Mouse (Mus musculus) lung, embryonic 15.5 days (tissue): ENCODE results near the gene Atg4d. TPM values are rescaled to one million over a fixed set of nuclear protein-coding genes. Genes with fewer than 3 reads are reported as not detected.
A peak's percentile ranks its signal among the peaks of the same experiment; 100 is the strongest.
"Not testable (repeated sequence)": the region's sequence is repeated elsewhere in the genome, so short reads cannot be mapped to it uniquely, and the experiment has no call there.

Experiments used
- ATAC-seq: fragments of 200-750 bp; cut with Nextera tagmentation; 2 replicates; pipeline ENCODE4 v1.8.0; 2017; ENCODE audit warnings: moderate number of reproducible peaks, borderline replicate concordance; ENCODE audit not compliant: low FRiP score, low TSS enrichment; ENCODE audit errors: extremely low read depth
- H3K27ac ChIP-seq: fragments of 300-500 bp; sonication (generic); 2 replicates; pipeline ENCODE4 v1.5.1; 2015; ENCODE audit warnings: moderate library complexity, mild to moderate bottlenecking, inconsistent platforms
- H3K27me3 ChIP-seq: fragments of 300-500 bp; sonication (generic); 2 replicates; pipeline ENCODE4 v1.6.1; 2015; ENCODE audit warnings: inconsistent platforms
- H3K36me3 ChIP-seq: fragments of 300-500 bp; sonication (generic); 2 replicates; pipeline ENCODE4 v1.6.1; 2015; ENCODE audit warnings: inconsistent platforms
- H3K4me1 ChIP-seq: fragments of 300-500 bp; sonication (generic); 2 replicates; pipeline ENCODE4 v1.6.1; 2015; ENCODE audit warnings: inconsistent platforms
- H3K4me2 ChIP-seq: fragments of 300-500 bp; sonication (generic); 2 replicates; pipeline ENCODE4 v1.6.1; 2015; ENCODE audit warnings: inconsistent platforms, mild to moderate bottlenecking, moderate library complexity
- H3K4me3 ChIP-seq: fragments of 300-500 bp; sonication (generic); 2 replicates; pipeline ENCODE4 v1.5.1; 2015; ENCODE audit warnings: mild to moderate bottlenecking, inconsistent platforms
- H3K9ac ChIP-seq: fragments of 300-500 bp; sonication (generic); 2 replicates; pipeline ENCODE4 v1.6.1; 2015; ENCODE audit warnings: inconsistent platforms
- H3K9me3 ChIP-seq: fragments of 300-500 bp; sonication (generic); 2 replicates; pipeline ENCODE4 v1.6.1; 2016; ENCODE audit warnings: inconsistent platforms
- WGBS: fragments of 180-500 bp; shearing (Covaris S2); methylation state at CpG from one replicate; pipeline ENCODE4 v1.1.7; 2015; 5-methylcytosine and 5-hydroxymethylcytosine counted together
- polyA plus RNA-seq: library from polyadenylated mRNA; unstranded; fragments of >200 nt; fragmentation: Nextera tagmentation; extraction: Ambion mirVana; gene quantifications from 2 replicates; pipeline ENCODE4 v1.2.1, GENCODE M21; 2015

Atg4d gene
- polyA plus RNA-seq, 1 experiment from 2014 or later, result 42.8 TPM

DNA sequence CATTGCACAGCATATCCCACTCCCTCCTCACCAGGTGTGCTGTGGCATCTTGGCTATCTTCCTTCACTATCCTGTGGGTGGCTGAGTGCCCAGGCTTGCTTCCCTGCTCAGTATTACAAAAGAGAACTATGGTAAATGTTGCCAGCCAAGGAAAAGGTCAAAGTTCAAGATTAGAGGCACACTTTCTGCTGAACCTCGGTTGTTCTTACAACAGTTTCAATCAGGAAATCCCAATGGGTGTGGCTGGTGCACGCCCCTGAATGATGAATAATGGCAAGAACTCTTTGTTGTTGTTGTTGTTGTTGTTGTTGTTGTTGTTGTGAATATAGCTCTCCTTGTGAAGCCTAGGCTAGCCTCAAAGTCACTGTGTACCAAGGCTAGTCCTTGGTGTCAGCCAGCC, 3.3 kb upstream of the Atg4d start:
- H3K36me3 ChIP-seq, result no peaks in the 10 kb centered on the region
- H3K9ac ChIP-seq, result no peak overlapping the region
- H3K4me2 ChIP-seq, result no peak overlapping the region
- 52% methylated on average over 2 of the region's 2 CpGs for WGBS
- H3K4me3 ChIP-seq, result no peak overlapping the region
- peaks cover 19% of the 10 kb centered on the region for H3K4me1 ChIP-seq
- H3K27ac ChIP-seq, result no peak overlapping the region
- H3K9me3 ChIP-seq, result no peaks in the 10 kb centered on the region
- no peak for ATAC-seq
- H3K27me3 ChIP-seq, result no peaks in the 10 kb centered on the region

DNA sequence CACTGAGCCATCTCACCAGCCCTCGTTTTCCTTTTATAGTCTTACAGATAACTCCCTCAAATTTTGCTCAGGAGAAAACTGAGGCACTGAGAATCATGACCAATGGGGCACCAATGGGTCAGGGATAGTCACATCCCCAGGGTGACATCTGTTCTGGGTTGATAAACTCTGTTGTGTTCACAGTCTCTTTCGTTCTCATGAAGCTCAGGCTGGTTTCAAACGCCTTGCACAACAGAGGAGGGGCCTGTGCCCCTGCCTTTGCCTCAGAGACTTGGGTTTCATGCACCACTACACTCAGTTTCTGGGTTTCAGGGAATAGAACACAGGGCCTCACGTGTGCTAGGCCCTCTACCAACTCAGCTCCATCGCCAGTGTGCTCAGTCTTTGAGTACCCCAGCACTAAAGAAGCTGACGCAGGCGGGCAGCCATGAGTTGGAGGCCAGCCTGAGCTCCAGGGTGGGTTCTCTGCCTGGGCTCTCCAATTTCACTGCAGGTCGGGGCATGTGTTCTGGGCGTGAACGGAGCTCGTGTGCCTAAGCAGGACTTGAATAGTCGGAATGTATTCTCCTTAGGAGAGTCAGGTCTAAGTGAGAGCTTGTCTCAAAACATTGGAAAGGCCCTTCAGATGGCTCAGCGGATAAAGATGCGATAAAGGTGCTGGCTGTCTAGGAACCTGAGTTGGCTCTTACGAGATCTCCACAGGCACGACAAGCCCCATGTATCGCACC, 657 bp upstream of the Atg4d start:
- Histone ChIP-seq H3K4me3 (peak overlapping the region; percentile 79), H3K9me3 (no peaks in the 10 kb centered on the region), H3K36me3 (peaks cover 15% of the 10 kb centered on the region), H3K4me2 (peak overlapping the region; percentile 81), H3K27me3 (no peaks in the 10 kb centered on the region), H3K4me1 (peaks cover 19% of the 10 kb centered on the region), H3K27ac (peak overlapping the region; percentile 86), H3K9ac (peak overlapping the region; percentile 79)
- 14% methylated on average over 17 of the region's 17 CpGs for WGBS
- ATAC-seq, result peak; percentile 3; the same call in 1 of the 2 replicates

DNA sequence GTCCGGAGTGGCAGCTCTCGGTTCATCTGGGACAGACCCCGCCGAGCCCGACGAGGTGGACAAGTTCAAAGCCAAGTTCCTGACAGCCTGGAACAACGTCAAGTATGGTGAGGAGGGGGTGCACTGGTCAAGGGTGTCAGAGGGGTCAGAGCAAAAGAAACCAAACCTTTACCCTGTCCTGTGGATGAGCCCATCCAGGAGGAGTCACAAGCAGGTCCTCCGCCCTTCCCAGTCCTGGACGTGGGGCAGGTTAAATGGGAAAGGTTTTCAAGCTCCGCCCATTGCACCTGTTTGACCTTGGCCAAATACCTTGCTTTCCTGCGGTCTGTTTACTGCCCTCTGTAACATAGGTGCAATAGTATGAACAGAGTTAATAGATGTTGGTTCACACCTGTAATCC, 518 bp downstream of the Atg4d start:
- Histone ChIP-seq H3K27ac (peak overlapping the region; percentile 57; the same call in 1 of the 2 replicates), H3K4me1 (peaks cover 19% of the 10 kb centered on the region), H3K9ac (peak overlapping the region; percentile 79), H3K36me3 (peaks cover 25% of the 10 kb centered on the region), H3K4me2 (peak overlapping the region; percentile 81), H3K9me3 (no peaks in the 10 kb centered on the region), H3K4me3 (peak overlapping the region; percentile 79), H3K27me3 (no peaks in the 10 kb centered on the region)
- peak; percentile 15; the same call in 1 of the 2 replicates for ATAC-seq
- WGBS, result 5% methylated on average over 11 of the region's 11 CpGs

- no peak for ATAC-seq
- H3K9ac ChIP-seq, result no peak overlapping the region
- H3K27ac ChIP-seq, result no peak overlapping the region
- H3K4me3 ChIP-seq, result no peak overlapping the region
- H3K27me3 ChIP-seq, result no peaks in the 10 kb centered on the region
- no peaks in the 10 kb centered on the region for H3K9me3 ChIP-seq
- WGBS, result 84% methylated on average over 5 of the region's 5 CpGs
- no peak overlapping the region for H3K4me2 ChIP-seq
- peaks cover 19% of the 10 kb centered on the region for H3K4me1 ChIP-seq
- peaks cover 38% of the 10 kb centered on the region for H3K36me3 ChIP-seq
Measured at GRCm38 (mm10) chr9:21266889-21267288, 1.8 kb downstream of the Atg4d start.

GRCm38 (mm10) chr9:21268305-21268704, 3.2 kb downstream of the Atg4d start:
- WGBS, result 94% methylated on average over 16 of the region's 16 CpGs
- ATAC-seq, result no peak
- H3K4me3 ChIP-seq, result no peak overlapping the region
- H3K27me3 ChIP-seq, result no peaks in the 10 kb centered on the region
- peaks cover 52% of the 10 kb centered on the region for H3K36me3 ChIP-seq
- no peak overlapping the region for H3K27ac ChIP-seq
- no peak overlapping the region for H3K4me2 ChIP-seq
- peaks cover 19% of the 10 kb centered on the region for H3K4me1 ChIP-seq
- H3K9ac ChIP-seq, result no peak overlapping the region
- no peaks in the 10 kb centered on the region for H3K9me3 ChIP-seq

GRCm38 (mm10) chr9:21269590-21269989, 4.5 kb downstream of the Atg4d start:
- not testable (repeated sequence) for H3K27me3 ChIP-seq, H3K4me2 ChIP-seq, H3K27ac ChIP-seq, H3K9me3 ChIP-seq, H3K4me3 ChIP-seq, H3K9ac ChIP-seq, ATAC-seq
- Histone ChIP-seq H3K4me1 (peaks cover 14% of the 10 kb centered on the region), H3K36me3 (peaks cover 64% of the 10 kb centered on the region)
- 72% methylated on average over 5 of the region's 5 CpGs for WGBS

GRCm38 (mm10) chr9:21272391-21272790, 7.3 kb downstream of the Atg4d start:
- WGBS, result 91% methylated on average over 9 of the region's 9 CpGs
- H3K27ac ChIP-seq, result no peak overlapping the region
- H3K27me3 ChIP-seq, result no peaks in the 10 kb centered on the region
- no peaks in the 10 kb centered on the region for H3K9me3 ChIP-seq
- H3K4me3 ChIP-seq, result no peak overlapping the region
- H3K4me2 ChIP-seq, result no peak overlapping the region
- ATAC-seq, result no peak
- H3K9ac ChIP-seq, result no peak overlapping the region
- no peaks in the 10 kb centered on the region for H3K4me1 ChIP-seq
- peaks cover 90% of the 10 kb centered on the region for H3K36me3 ChIP-seq

GRCm38 (mm10) chr9:21273094-21273493, 8.0 kb downstream of the Atg4d start:
- WGBS, result 79% methylated on average over 8 of the region's 8 CpGs
- H3K4me3 ChIP-seq, result no peak overlapping the region
- H3K4me2 ChIP-seq, result no peak overlapping the region
- no peaks in the 10 kb centered on the region for H3K27me3 ChIP-seq
- H3K4me1 ChIP-seq, result no peaks in the 10 kb centered on the region
- no peak overlapping the region for H3K9ac ChIP-seq
- H3K27ac ChIP-seq, result no peak overlapping the region
- no peaks in the 10 kb centered on the region for H3K9me3 ChIP-seq
- ATAC-seq, result no peak
- H3K36me3 ChIP-seq, result peaks cover 94% of the 10 kb centered on the region

GRCm38 (mm10) chr9:21273520-21274228, 8.6 kb downstream of the Atg4d start:
- ATAC-seq, result no peak
- Histone ChIP-seq H3K4me2 (no peak overlapping the region), H3K9me3 (no peaks in the 10 kb centered on the region), H3K9ac (no peak overlapping the region), H3K4me3 (no peak overlapping the region), H3K36me3 (peaks cover 90% of the 10 kb centered on the region), H3K27me3 (no peaks in the 10 kb centered on the region), H3K27ac (no peak overlapping the region), H3K4me1 (no peaks in the 10 kb centered on the region)
- WGBS, result 73% methylated on average over 7 of the region's 7 CpGs

GRCm38 (mm10) chr9:21274336-21274735, 9.2 kb downstream of the Atg4d start:
- 93% methylated on average over 3 of the region's 3 CpGs for WGBS
- Histone ChIP-seq H3K4me2 (no peak overlapping the region), H3K4me1 (no peaks in the 10 kb centered on the region), H3K4me3 (no peak overlapping the region), H3K27ac (no peak overlapping the region), H3K9me3 (no peaks in the 10 kb centered on the region), H3K27me3 (no peaks in the 10 kb centered on the region), H3K9ac (no peak overlapping the region), H3K36me3 (peaks cover 90% of the 10 kb centered on the region)
- no peak for ATAC-seq

GRCm38 (mm10) chr9:21275013-21275710, 10.1 kb downstream of the Atg4d start:
- Histone ChIP-seq H3K36me3 (peaks cover 91% of the 10 kb centered on the region), H3K4me1 (no peaks in the 10 kb centered on the region), H3K4me2 (no peak overlapping the region), H3K27ac (no peak overlapping the region), H3K4me3 (no peak overlapping the region), H3K9ac (no peak overlapping the region), H3K27me3 (no peaks in the 10 kb centered on the region), H3K9me3 (no peaks in the 10 kb centered on the region)
- WGBS, result 75% methylated on average over 7 of the region's 7 CpGs
- ATAC-seq, result no peak

GRCm38 (mm10) chr9:21275727-21276126, 10.6 kb downstream of the Atg4d start:
- Histone ChIP-seq H3K9me3 (no peaks in the 10 kb centered on the region), H3K4me3 (no peak overlapping the region), H3K4me2 (no peak overlapping the region), H3K4me1 (no peaks in the 10 kb centered on the region), H3K9ac (no peak overlapping the region), H3K27ac (no peak overlapping the region), H3K36me3 (peaks cover 89% of the 10 kb centered on the region), H3K27me3 (no peaks in the 10 kb centered on the region)
- 79% methylated on average over 12 of the region's 12 CpGs for WGBS
- no peak for ATAC-seq
